Mouse (Mus musculus) left cerebral cortex, adult 11 months (tissue): ENCODE data around the gene Syn3.
"Not testable (repeated sequence)": the region's sequence is repeated elsewhere in the genome, so short reads cannot be mapped to it uniquely, and the experiment has no call there.

ENCODE experiments used
- DNase-seq: peaks from one replicate; pipeline ENCODE4 v3.0.0; 2022; ENCODE audit warnings: low spot score

The Syn3 gene

DNA sequence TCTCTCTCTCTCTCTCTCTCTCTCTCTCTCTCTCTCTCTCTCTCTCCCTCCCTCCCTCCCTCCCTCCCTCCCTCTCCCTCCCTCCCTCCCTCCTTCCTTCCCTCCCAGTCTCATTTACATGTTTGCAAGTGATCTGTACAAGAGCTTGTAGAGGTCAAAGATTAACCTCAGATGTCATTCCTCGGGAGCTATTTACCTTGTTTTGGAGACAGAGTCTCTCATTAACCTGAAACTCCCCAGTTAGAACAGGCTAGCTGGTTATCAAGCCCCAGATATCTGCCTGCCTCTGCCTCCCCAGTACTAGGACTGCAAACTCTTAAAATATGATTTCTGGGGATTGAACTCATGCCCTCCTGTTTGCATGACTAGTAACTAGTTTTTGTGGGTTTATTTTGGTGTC lies 348.6 kb downstream of the Syn3 start:
- no peak for DNase-seq

DNA sequence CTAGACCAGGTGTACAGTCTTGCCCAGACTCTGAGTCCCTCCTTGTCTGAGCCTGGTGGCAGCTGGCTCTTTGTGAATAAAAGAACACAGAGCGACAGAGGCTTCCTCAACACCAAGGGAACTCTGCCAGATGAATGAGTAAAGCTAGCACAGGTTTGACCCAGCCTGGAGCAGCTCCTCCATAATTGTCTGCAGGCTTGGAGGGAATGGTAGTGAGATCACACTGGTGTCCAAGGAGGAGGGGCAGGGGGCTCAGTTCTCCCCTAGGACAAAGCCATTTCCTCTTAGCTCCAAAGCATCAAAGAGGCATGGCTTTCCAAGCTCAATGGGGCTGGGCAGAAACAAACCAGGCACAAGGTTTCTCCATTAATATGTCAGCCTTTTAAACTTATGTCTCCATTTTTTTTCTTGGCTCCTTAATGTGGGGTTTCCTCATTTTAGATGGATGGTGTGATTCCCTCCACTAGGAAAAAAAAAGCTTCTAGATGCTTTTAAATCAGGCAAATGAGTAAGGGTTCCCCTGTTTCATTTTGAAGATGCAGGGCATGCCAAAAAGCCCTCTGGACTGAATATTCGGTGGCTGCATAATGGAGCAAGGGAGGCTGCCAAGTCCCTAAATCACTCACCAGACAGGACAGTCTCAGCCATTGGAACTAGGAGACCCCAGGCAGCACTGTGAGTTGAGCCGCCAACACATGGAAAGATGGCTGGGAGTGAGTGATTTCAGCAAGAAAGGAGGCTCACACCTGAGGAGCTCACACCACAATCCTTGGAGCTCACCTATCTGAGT lies 349.5 kb downstream of the Syn3 start:
- DNase-seq, result no peak

DNA sequence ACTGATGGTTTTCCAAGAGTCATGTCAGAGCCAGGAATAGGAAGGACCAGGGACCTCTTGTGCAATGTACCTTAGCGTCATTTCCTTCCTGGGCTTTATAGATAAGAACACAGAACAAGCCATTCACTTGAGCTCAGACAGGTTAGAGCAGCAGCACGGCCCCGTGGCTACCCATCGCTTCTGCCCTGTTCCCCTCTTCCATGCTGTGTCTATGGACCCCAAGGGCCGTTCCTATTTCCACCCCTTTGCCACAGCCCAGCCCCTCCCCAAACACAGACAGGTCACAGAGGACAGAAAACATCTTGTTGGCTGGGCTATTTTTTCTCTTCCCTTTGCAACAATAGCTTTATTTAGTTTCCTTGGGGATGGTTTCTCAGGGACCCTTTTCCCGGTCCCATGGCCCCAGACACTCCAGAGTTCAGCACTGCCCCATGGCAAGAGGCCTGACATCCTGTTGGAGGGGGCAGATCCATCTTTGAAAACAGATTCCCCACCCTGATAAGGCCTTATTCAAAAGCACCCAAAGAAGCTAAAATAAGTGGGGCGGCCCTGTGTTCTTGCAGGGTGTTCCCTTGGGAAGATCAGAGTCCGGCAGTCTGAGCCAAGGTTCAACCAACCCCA lies 359.5 kb downstream of the Syn3 start:
- DNase-seq, result no peak

GRCm38 (mm10) chr10:86137589-86138173 lies 361.0 kb downstream of the Syn3 start:
- no peak for DNase-seq

DNA sequence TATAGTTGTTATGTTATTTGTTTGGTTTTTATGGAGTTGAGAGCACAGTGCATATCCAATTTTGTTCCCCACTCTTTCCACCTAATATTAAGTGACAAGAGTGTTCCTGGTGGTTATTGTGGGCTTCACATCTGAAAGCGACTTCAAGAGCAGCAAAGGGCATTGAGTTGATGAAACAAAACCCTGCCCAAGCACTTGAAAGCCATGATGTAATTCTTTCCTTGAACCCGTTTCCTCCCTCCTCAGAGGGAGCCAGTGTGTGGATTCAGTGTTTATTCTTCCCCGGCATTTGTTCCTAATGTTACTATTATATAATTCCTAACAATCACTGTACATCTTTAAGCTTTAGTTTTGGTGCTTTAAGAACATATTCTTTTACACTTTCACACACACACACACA lies 361.6 kb downstream of the Syn3 start:
- DNase-seq, result no peak

- DNase-seq, result no peak
Observed at GRCm38 (mm10) chr10:86136249-86136648, 362.4 kb downstream of the Syn3 start.

DNA sequence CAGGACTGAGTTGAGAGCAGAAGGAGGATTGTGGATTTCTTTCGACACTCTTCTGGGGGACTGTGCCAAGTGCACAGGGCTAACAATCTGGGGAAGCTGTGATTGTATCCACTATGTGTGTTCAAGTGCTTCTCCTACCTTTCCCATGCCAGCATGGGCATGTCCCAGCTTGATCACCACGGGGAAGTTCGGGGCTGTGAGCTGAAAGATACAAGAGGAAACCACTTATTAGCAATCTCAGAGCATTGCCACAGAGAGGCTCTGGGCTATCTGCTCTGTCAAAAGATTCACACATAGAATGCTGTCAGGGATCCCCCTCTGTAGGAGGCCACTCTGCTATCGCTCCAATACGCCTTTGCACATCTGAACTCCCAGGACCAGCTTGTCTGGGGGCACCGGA lies 363.8 kb downstream of the Syn3 start:
- DNase-seq, result no peak

DNA sequence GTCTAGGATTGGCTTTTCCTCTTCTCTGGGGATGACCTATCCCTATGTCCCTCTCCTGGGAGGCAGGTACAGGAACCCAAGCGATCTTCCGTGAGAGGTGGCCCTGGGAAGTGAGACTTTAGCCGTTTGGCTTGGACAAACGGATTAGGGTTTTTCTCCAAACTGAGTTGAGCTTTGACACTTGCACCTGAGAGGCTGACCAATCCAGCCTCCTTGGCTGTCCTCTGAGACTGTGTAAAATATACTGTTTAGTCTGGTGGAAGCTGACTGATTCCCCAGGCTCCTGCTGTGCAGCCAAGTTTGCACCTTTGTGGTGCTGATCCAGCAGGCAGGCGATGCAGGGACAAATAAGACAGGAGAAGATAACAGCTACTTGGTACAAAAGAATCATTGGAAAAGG lies 364.4 kb downstream of the Syn3 start:
- DNase-seq, result no peak

- no peak for DNase-seq
Observed at GRCm38 (mm10) chr10:86132420-86132956, 366.2 kb downstream of the Syn3 start.

- no peak for DNase-seq
Observed at GRCm38 (mm10) chr10:86129046-86129445, 369.6 kb downstream of the Syn3 start.

- DNase-seq, result no peak
Observed at GRCm38 (mm10) chr10:86126478-86126877, 372.2 kb downstream of the Syn3 start.

- DNase-seq, result no peak
Observed at GRCm38 (mm10) chr10:86125421-86125820, 373.3 kb downstream of the Syn3 start.

DNA sequence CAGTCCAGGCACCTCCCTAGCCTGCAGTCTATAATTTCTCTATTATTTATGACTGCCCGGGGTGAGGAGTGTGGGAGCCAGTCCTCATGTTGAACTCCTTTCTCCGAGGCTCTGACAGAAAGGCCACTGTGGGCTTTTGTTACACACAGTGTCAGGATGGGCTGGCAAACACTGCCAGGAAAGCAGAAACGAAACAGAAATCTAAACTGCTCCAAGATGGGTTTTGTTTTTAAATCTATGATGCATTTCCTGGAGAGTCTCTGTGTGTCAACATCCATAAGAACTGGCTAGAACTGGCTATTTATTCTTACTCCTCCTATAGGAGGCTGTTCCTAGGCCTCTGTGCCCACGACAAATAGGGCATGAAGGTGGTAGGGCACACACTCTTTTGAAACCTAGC lies 374.6 kb downstream of the Syn3 start:
- no peak for DNase-seq

- DNase-seq, result no peak
Observed at GRCm38 (mm10) chr10:86123224-86123623, 375.5 kb downstream of the Syn3 start.

DNA sequence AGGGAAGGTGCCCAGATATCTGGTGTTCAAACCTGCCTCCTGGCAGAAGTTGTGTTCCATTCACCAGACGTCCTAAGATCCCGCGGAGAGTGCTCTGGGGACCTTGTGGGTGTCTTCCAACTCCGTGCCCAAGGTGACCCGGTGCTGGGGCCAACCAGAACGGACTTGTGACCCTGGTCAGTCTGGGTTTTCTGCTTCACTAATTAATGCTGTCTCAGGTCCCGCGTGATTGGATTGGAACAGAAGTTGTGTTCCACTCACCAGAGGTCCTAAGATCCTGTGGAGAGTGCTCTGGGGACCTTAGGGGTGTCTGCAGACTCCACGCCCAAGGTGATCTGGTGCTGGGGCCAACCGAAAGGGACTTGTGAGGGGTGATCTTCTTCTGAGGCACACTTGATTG lies 376.2 kb downstream of the Syn3 start:
- DNase-seq, result not testable (repeated sequence)

DNA sequence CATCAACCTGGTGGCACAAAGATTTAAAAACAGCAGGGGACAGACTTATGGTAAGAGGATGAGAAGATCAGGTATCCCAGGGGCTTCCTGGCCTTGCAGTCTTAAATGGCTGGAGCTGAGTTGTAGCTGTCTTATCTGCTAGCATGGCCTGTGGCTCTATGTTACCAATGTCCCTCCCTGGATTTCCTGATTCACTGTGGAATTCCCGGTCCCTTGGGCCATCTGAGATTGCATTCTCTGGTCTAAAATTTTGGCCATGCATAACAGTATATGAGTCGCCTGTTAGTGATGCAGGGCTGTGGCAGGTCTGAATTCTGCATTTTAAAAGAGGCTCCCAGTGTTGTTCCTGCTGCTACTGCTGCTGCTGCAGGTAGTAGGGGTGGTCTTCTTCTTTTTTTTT lies 382.4 kb downstream of the Syn3 start:
- no peak for DNase-seq

DNA sequence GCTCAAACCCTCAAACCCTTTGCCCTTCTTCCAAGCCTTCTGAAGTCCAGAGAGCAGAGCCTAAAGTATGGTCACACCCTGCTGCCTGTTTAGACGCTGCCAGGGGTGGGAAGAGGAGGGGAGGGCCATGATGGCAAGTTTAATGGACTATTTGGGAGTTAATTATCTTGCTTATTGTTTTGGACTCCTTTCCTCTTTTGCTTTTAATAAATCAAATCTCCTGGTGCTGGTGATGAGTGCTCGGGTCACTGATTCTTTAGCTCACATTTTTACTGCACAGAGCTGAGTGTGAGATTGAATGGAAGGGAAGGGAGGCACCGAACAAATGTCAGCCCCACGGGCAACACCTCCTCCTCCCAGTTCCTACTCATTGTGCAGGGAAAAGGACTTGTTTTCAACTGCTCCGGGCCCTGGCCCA lies 384.3 kb downstream of the Syn3 start:
- DNase-seq, result no peak

DNA sequence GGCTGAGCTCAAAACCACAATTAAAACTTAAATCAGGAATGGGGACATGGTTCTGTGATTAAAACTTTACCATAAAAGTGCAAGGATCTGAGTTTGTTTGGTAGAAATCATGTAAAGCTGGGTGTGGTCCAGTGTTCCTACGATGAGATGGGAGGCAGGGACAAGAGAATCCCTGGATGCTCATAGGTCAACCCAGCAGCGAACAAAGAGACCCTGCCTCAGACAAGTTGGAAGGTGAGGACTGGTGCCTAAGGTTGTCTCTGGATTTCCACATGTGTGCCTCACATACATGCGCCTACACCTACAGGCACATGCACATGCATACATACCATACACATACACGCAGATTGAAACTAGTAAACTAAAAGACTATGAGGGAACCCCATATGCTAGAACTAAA lies 389.9 kb downstream of the Syn3 start:
- DNase-seq, result no peak

DNA sequence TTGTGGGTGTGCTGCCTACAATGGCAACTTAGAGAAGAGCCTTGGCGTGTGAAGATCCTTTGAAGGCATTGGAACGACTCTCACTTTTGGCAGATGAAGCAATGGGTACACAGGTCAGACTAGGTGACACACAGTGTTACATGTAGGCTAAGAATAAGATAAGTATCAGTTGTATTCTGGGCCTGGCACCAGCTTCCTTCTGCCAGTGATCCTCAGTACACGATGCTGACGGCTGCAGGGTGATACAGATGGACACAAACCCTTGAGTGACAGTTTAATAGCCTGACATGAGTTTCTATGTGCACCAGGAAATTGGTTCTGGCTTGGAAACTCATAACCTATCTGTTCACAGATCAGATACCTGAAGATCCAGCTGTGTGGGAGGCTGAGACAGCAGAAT lies 391.0 kb downstream of the Syn3 start:
- DNase-seq, result no peak

DNA sequence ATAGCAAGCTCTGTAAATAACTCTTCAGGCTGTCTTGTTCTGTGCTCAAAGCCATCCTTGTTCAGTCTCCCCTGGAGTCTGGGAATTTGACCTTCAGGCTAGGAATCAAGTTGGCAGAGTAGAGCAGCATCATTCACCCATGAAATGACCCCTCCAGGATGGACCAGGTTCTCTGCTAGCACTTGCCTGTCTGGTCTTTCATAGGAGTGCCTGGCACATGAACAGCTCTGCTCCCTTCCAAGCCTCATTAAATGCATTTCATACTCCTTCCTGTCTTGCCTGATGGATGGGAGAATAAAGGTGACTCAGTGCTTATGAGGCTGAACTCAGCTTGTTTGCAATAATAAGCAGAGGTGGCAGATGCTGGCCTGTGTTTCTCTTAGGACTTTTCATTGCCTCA lies 394.7 kb downstream of the Syn3 start:
- no peak for DNase-seq

- no peak for DNase-seq
Observed at GRCm38 (mm10) chr10:86100281-86100851, 398.3 kb downstream of the Syn3 start.

DNA sequence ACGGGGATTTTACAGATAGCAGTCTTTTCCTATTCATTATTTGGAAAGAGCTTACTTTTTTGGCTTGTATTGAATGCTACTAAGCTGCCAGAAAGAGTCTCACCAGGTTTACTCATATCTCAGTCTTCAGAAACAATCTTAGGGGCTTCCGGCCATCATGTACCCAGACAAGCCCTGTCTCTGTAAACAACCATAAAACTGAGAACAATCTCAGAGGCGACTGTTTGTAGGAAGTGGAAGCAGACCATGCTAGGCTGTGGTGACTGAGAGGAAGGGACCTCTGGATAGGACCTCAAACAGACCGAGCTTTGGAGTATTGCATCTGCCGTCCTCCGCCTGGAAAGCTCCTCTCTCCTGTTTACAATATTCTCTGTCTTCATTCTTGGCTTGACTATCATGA lies 400.3 kb downstream of the Syn3 start:
- DNase-seq, result no peak
